Mouse (Mus musculus) testis, postnatal 10 days (tissue): ENCODE results near the gene Ndufb4.
"Not testable (repeated sequence)": the region's sequence is repeated elsewhere in the genome, so short reads cannot be mapped to it uniquely, and the experiment has no call there.

Experiments used
- DNase-seq: peaks from one replicate; pipeline ENCODE4 v3.0.0; 2021; ENCODE audit warnings: low spot score

Gene Ndufb4

GRCm38 (mm10) chr16:37653731-37654657 is at the start of gene Ndufb4:
Gene Ndufb4 (minus strand): TSS chr16:37654453.
- peak; percentile 96 for DNase-seq

- no peak for DNase-seq
These were observed 49.6 kb upstream of the Ndufb4 start for GRCm38 (mm10) chr16:37703884-37704283.

GRCm38 (mm10) chr16:37700071-37700470 is 45.8 kb upstream of the Ndufb4 start:
- not testable (repeated sequence) for DNase-seq

- DNase-seq = no peak
These were observed 44.5 kb upstream of the Ndufb4 start for GRCm38 (mm10) chr16:37698767-37699166.

- DNase-seq = no peak
These were observed 43.0 kb upstream of the Ndufb4 start for GRCm38 (mm10) chr16:37697271-37697670.

GRCm38 (mm10) chr16:37690932-37691730 is 36.9 kb upstream of the Ndufb4 start:
- DNase-seq = no peak

GRCm38 (mm10) chr16:37690465-37690864 is 36.2 kb upstream of the Ndufb4 start:
- DNase-seq = no peak

- no peak for DNase-seq
These were observed 35.7 kb upstream of the Ndufb4 start for GRCm38 (mm10) chr16:37689934-37690333.

GRCm38 (mm10) chr16:37689251-37689926 is 35.1 kb upstream of the Ndufb4 start:
- DNase-seq = no peak

GRCm38 (mm10) chr16:37688181-37688580 is 33.9 kb upstream of the Ndufb4 start:
- DNase-seq = no peak

GRCm38 (mm10) chr16:37687301-37687980 is 33.2 kb upstream of the Ndufb4 start:
- no peak for DNase-seq

- DNase-seq = no peak
These were observed 32.6 kb upstream of the Ndufb4 start for GRCm38 (mm10) chr16:37686834-37687233.

- no peak for DNase-seq
These were observed 31.8 kb upstream of the Ndufb4 start for GRCm38 (mm10) chr16:37685946-37686600.

- DNase-seq = peak; percentile 92
These were observed 30.6 kb upstream of the Ndufb4 start for GRCm38 (mm10) chr16:37684634-37685441.

GRCm38 (mm10) chr16:37684259-37684633 is 30.0 kb upstream of the Ndufb4 start:
- peak; percentile 63 for DNase-seq

GRCm38 (mm10) chr16:37683154-37684130 is 29.2 kb upstream of the Ndufb4 start:
- DNase-seq = peak; percentile 52

- DNase-seq = peak; percentile 95
These were observed 28.2 kb upstream of the Ndufb4 start for GRCm38 (mm10) chr16:37682309-37682975.

GRCm38 (mm10) chr16:37680831-37681230 is 26.6 kb upstream of the Ndufb4 start:
- peak; percentile 15 for DNase-seq

- DNase-seq = no peak
These were observed 26.0 kb upstream of the Ndufb4 start for GRCm38 (mm10) chr16:37680216-37680615.
